Mouse (Mus musculus): ENCODE data around the gene Galnt14. TPM values are rescaled to one million over a fixed set of nuclear protein-coding genes. Genes with fewer than 3 reads are reported as not detected.
A peak's percentile ranks its signal among the peaks of the same experiment; 100 is the strongest.

Gene Galnt14
- 6.4 and 7.6 TPM in 2 replicates for polyA plus RNA-seq (2012; rRNA removed)

GRCm38 (mm10) chr17:73710042-73710911, at the start of gene Galnt14:
Galnt14 (minus strand) TSS chr17:73710453.
- DNase-seq = peak; percentile 36 to 52
- no peaks in the 10 kb centered on the region; the same call in 1 of the 2 replicates for H3K4me1 ChIP-seq (ENCODE audit: control insufficient read depth, insufficient read depth, low read length)
- 2% methylated on average over 73 of the region's 75 CpGs for whole genome bisulfite sequencing
- TF ChIP-seq POLR2A (IDR thresholded peaks at IDR 0.05; ENCODE audit: borderline replicate concordance, insufficient read depth, low read length) = no peak
- no peak; the same call in 1 of the 2 replicates for TF ChIP-seq CTCF (IDR thresholded peaks at IDR 0.05; ENCODE audit: borderline replicate concordance, insufficient read depth, low read depth, low read length)
- no peak within 1 kb of the TSS for H3K27ac ChIP-seq (ENCODE audit: insufficient read depth, low read length)
- peak within 1 kb of the TSS; percentile 49 for H3K4me3 ChIP-seq (replicated peaks; ENCODE audit: insufficient read depth, low read depth, low read length)
- no peaks in the 10 kb centered on the region; the same call in 1 of the 2 replicates for H3K27me3 ChIP-seq (ENCODE audit: control insufficient read depth, insufficient read depth, low read length)

DNA sequence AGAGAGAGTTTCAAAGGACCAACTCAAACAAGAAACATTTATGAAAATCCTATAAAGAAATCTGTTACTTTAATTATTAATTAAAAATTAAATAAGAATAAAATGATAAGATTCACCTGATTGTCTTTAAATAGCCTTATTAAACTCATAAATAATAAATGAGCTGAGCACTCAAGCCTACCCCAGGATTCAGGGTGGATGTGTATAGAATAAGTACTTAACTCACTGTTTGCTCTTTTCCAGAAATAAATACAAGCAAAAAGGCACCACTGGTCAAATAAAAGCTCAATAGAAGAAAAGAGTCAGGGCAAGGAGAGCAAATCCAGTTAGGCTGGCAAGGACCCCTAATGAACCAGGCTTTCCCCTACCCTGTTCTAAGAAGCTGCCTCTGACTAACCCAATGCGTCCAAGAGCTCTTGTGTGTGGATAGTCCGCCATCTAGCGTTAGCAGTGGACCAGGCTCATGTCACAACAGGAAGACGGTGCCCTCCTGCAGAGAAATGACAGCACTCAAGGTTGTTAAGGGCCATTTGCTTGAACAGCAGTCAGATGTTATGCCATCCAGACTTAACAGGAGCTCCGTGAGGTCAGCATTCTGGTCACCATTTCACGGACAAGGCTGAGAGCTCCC, 33.5 kb upstream of the Galnt14 start:
- TF ChIP-seq POLR2A (IDR thresholded peaks at IDR 0.05; ENCODE audit: borderline replicate concordance, insufficient read depth, low read length) (no peak), CTCF (IDR thresholded peaks at IDR 0.05; ENCODE audit: borderline replicate concordance, insufficient read depth, low read depth, low read length) (peak; percentile 98)
- H3K4me1 ChIP-seq (ENCODE audit: control insufficient read depth, insufficient read depth, low read length) = no peaks in the 10 kb centered on the region
- peak; percentile 72 to 76 for DNase-seq
- 3% methylated on average over 6 of the region's 6 CpGs for WGBS
- H3K27me3 ChIP-seq (ENCODE audit: control insufficient read depth, insufficient read depth, low read length) = no peaks in the 10 kb centered on the region
- H3K27ac ChIP-seq (ENCODE audit: insufficient read depth, low read length) = no peak overlapping the region
- no peak overlapping the region for H3K4me3 ChIP-seq (replicated peaks; ENCODE audit: insufficient read depth, low read depth, low read length)

DNA sequence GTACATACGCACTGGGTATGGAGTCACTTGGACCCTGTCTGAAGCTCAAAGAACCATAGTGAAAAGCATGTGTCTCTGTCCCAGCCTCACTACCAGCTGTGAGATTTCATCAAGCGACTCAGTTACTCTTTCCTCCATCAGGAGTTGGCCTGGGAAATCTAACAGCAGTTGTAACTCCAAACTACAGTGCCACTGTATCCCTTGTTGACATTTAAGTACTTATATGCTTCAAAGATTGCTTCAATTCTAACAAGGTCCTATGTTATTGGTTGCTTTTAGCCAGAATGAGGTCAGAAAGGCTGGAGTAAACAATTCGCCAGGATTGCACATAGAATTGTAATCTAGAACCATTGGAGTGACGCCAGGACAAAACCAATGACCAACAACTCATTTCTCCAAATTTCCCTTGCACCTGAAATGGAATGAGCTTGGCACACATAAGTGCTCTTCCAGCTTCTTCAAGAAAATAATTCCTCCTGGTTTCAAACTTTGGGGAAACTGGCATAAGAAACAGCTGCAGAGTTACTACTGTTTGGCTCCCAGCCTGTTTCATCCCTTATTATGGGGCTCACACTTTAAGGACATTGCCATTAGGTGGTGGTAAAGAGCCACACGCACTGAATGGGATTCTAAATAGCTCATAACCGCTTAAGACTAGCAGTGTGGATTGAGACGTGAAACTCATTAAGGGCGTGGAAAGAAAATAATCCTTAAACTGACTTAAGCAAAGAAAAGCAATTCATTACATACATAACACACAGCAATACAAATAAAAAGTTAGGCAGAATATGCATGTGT, 13.8 kb upstream of the Galnt14 start:
- no peak overlapping the region for H3K4me3 ChIP-seq (replicated peaks; ENCODE audit: insufficient read depth, low read depth, low read length)
- WGBS = 65% methylated on average over 8 of the region's 8 CpGs
- no peaks in the 10 kb centered on the region for H3K4me1 ChIP-seq (ENCODE audit: control insufficient read depth, insufficient read depth, low read length)
- peak; percentile 20; the same call in 1 of the 2 replicates for TF ChIP-seq CTCF (IDR thresholded peaks at IDR 0.05; ENCODE audit: borderline replicate concordance, insufficient read depth, low read depth, low read length)
- TF ChIP-seq POLR2A (IDR thresholded peaks at IDR 0.05; ENCODE audit: borderline replicate concordance, insufficient read depth, low read length) = no peak
- peak in 1 of 2 experiments; percentile 17 for DNase-seq
- H3K27ac ChIP-seq (ENCODE audit: insufficient read depth, low read length) = no peak overlapping the region
- H3K27me3 ChIP-seq (ENCODE audit: control insufficient read depth, insufficient read depth, low read length) = no peaks in the 10 kb centered on the region

GRCm38 (mm10) chr17:73719021-73719748, 8.9 kb upstream of the Galnt14 start:
- TF ChIP-seq POLR2A (IDR thresholded peaks at IDR 0.05; ENCODE audit: borderline replicate concordance, insufficient read depth, low read length) (no peak), CTCF (IDR thresholded peaks at IDR 0.05; ENCODE audit: borderline replicate concordance, insufficient read depth, low read depth, low read length) (no peak)
- H3K4me3 ChIP-seq (replicated peaks; ENCODE audit: insufficient read depth, low read depth, low read length) = no peak overlapping the region
- H3K27ac ChIP-seq (ENCODE audit: insufficient read depth, low read length) = no peak overlapping the region
- no peaks in the 10 kb centered on the region for H3K4me1 ChIP-seq (ENCODE audit: control insufficient read depth, insufficient read depth, low read length)
- DNase-seq = no peak
- 94% methylated on average over 2 of the region's 2 CpGs for WGBS
- H3K27me3 ChIP-seq (ENCODE audit: control insufficient read depth, insufficient read depth, low read length) = no peaks in the 10 kb centered on the region

GRCm38 (mm10) chr17:73716684-73717083, 6.4 kb upstream of the Galnt14 start:
- TF ChIP-seq CTCF (IDR thresholded peaks at IDR 0.05; ENCODE audit: borderline replicate concordance, insufficient read depth, low read depth, low read length) (no peak), POLR2A (IDR thresholded peaks at IDR 0.05; ENCODE audit: borderline replicate concordance, insufficient read depth, low read length) (no peak)

GRCm38 (mm10) chr17:73714440-73715221, 4.4 kb upstream of the Galnt14 start:
- Histone ChIP-seq H3K4me1 (ENCODE audit: control insufficient read depth, insufficient read depth, low read length) (no peaks in the 10 kb centered on the region; the same call in 1 of the 2 replicates), H3K4me3 (replicated peaks; ENCODE audit: insufficient read depth, low read depth, low read length) (no peak overlapping the region), H3K27me3 (ENCODE audit: control insufficient read depth, insufficient read depth, low read length) (no peaks in the 10 kb centered on the region; the same call in 1 of the 2 replicates), H3K27ac (ENCODE audit: insufficient read depth, low read length) (no peak overlapping the region)
- no peak for DNase-seq
- 92% methylated on average over 8 of the region's 8 CpGs for WGBS
- TF ChIP-seq CTCF (IDR thresholded peaks at IDR 0.05; ENCODE audit: borderline replicate concordance, insufficient read depth, low read depth, low read length) (no peak), POLR2A (IDR thresholded peaks at IDR 0.05; ENCODE audit: borderline replicate concordance, insufficient read depth, low read length) (no peak)

More at GRCm38 (mm10) chr17:73716684-73717083, 6.4 kb upstream of the Galnt14 start:
- Histone ChIP-seq H3K27ac (ENCODE audit: insufficient read depth, low read length) (no peak overlapping the region), H3K4me3 (replicated peaks; ENCODE audit: insufficient read depth, low read depth, low read length) (no peak overlapping the region), H3K4me1 (ENCODE audit: control insufficient read depth, insufficient read depth, low read length) (no peaks in the 10 kb centered on the region; the same call in 1 of the 2 replicates), H3K27me3 (ENCODE audit: control insufficient read depth, insufficient read depth, low read length) (no peaks in the 10 kb centered on the region)
- 89% methylated on average over 3 of the region's 3 CpGs for WGBS
- no peak for DNase-seq

Measured in cerebellum, adult 2 months (tissue).